Mouse (Mus musculus): Measurements from ENCODE around the gene Sncb.

Gene Sncb

DNA sequence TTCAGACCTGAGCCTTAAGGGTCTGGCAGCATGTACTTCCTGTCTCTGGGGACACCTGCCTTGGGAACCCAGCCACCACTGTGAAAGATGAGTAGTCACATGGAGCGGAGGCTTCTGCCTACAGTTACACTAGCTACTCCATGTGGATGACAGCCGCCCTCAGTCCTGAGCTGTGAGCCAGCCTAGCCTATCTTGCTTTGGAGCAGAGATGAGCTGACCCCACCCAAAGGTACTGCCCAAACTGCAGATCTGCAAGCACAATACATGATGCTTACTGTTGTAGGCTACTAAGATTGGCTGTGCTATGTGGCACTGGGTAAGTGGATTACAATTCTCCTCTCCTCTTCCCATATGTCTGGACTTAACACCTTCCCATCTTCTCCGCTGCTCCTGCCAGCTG is 14.7 kb upstream of the Sncb start:
- DNase-seq = no peak

DNA sequence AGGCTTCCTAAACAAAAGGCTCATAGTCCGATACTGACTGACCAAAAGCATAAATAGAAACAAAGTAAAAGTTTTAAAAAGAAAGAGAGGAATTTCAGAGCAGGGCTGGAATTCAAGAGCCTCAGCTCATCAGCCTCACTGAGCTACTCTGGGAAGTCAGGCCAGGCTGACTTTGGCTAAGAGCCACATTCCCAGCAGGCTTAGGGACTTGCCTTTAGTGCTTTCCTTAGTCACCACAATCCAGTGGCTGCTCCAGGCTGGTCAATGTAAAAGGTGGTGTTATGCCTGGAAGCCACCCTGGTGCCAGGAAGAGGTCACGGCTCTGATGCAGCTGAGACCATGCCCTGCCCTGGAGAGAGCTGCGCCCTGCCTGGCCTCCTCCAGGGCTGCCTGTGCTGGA is 14.2 kb upstream of the Sncb start:
- DNase-seq = no peak

DNA sequence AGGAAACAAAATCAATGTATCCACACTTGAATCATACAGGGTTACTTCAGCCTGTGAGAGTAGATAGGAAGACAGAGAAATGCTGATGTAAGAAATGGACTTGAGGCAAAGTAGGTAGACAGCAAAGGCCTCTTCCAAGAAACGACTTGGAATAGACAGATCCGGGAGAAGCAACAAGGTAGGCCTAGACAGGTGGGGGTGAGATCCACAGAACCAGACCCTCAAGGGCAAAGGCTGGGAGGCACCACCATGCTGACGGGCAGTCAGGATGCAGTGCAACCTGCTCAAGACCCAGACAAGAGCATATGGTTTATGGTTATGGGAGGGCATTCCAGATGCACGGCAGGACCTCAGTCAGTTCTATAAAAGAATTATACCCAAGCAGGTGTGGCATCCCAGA is 617 bp upstream of the Sncb start:
- DNase-seq = no peak

DNA sequence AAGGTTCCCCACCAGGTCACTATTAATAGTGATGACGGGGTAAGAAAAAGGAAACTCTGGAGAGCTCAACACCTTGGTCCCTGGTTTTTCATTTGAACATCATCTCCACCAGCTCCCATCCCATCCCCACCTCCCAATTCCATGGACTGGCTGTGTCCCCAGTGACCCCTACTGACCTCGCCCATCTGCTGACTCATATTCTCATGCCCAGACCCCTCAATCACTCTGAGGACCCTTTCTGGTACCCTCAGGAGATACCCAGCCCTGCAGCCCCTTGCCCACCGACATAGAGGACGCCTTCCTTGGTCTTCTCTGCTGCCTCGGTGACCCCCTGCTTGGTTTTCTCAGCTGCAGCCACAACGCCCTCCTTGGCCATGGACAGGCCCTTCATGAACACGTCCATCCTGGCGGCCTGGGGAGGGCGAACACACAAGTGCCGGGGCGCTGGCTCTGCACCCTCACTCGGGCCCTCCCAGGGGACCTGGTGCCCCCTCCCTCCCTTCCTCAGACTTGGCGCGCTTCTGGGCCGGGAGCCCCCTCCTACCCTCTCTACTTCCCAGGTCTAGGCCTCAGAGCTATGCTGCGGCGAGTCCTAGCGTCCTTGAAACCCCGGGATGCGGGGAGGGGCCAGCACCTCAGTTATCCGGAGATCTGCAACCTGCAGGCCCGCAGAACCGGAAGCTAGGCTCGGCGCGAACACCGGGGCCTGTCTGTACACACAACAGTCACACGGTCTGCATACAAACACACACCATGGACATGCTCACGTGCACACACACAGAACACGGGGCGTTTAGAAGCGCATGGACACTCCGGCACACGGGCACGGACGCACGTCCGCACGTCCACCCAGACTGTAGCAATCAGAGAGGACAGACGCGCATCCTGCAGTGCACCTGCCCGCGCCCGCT is 859 bp downstream of the Sncb start:
- DNase-seq = peak; percentile 7

DNA sequence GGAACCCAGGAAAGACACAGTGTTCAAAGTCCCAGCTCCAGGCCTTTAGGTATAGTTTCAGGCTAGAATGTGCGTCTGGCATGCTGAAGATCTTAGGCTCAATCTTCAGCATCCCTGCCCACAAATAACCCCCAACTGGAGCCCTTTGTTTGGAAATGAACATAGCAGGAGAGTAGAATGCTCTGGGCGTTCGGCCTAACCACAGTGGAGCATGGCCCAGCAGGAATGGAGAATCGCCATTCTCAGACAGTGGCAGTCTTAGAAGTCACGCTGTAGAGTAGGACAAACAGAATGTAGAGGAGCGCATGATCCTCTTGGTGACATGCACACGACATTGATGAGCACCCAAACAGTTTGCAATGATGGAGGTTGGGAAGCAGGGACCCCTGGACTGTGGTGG is 5.5 kb downstream of the Sncb start:
- DNase-seq = no peak

DNA sequence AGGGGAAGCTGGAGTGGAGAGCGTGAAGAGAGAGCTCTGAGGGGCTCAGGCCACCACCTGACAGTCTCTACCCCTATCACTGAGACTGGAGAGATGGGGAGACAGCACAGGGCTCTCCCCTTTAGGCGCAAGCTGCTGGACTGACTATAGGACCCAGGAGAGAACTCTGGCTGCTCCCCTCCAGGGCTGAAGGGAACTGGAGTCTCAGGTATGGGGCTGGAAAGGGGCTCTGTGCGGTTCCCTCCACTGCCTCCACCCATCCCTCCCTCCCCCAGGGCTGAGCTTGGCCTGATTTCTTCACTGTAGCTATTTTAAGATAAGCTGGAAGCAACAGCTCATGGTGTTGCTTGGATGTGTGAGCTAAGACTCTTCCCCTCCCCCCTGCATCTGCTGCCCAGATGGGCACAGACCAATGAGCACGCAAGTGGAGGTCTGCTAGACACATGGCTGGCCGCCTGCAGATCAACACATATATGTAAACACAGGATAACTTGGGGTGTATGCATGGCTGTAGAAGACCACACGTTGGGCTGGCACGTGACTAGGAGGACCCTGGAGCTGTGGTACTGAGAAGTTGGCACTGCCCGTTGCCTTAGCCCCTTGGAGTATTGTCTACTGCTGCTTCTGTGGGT is 6.1 kb downstream of the Sncb start:
- DNase-seq = no peak

DNA sequence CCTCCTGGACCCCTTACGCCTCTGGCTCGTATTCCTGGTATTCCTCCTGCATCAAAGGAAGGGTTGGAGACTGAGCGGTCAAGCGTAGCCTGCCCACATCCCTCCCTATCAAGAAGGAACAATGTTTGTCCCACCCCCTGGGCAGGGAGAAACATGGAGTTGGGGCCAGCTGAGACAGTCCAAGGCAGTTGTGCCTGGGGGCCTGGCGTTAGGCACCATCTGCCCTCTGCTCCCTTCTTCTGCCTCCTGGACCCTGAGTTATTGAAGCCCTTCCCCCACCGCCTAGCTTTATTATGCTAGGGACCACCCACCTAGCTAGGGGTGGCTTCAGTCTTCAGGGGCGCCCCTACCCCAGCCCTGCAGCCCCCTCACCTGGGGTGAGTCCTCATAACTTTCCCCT is 6.9 kb downstream of the Sncb start:
- no peak for DNase-seq

DNA sequence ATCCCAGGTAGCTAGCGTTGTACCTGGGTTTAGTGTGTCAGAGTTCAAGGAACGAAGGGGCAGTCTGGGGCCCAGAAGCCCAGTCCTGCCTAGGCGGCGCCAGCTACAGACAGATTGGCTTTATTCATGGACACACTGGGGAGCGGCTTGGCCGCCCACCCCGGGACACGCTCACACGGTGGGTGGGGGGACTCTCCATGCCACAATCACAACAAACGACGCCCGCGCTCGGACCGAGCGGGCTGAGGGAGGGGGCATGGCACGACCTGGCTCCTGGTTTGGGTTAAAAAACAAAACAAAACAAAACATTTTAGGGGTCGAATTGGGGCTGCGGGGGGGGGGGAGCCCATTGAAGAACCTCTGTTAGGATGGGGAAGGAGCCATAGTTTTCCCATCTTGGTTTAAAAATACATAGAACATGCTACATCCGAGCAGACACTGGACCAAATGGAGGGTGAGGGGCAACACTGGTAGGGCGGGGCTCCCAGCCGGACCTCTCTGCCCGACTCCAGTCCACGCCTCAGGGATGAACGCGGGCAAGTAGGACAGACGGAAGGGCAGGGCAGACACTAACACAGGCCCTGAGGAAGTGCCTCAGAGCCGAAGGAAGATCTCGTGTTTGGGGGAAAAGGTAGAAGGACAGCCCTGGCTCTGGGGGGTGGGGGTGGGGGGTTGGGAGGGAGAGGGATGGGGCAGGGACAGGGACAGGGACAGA is 7.5 kb downstream of the Sncb start:
- DNase-seq = no peak

DNA sequence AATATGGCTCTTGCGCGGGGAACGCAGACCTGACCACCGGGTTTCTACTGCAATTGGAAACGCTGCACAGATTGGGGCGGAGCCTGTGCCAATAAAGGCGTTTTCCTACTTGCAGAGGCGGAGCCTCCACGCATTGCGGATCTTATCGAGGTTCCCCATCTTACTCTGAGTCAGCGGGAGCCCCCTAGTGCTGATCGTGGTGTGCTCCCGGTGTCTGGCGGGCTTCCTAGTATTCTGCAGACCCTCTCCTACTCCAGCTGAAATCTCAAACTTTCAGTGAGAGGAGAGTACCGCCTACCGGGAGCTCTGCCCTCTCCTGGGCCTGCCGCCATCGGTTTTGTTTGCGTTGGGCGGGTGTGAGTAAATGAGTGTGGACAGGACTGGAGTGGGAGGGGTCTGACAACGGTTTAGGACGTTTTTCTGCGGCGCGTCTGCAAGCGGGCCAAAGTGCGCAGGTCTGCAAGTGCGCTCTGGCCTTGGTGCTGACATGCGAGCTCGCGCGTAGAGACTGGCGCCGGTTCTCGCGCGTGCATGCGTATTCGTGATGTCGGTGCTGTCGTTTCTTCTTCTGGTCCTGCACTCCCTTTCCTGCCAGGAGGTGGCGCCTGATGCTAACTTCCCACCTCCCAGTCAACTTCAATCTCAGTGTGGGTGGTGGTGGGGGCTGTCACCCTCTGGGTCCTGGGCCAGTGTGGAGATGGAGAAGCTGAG is 8.2 kb downstream of the Sncb start:
- peak; percentile 43 for DNase-seq

DNA sequence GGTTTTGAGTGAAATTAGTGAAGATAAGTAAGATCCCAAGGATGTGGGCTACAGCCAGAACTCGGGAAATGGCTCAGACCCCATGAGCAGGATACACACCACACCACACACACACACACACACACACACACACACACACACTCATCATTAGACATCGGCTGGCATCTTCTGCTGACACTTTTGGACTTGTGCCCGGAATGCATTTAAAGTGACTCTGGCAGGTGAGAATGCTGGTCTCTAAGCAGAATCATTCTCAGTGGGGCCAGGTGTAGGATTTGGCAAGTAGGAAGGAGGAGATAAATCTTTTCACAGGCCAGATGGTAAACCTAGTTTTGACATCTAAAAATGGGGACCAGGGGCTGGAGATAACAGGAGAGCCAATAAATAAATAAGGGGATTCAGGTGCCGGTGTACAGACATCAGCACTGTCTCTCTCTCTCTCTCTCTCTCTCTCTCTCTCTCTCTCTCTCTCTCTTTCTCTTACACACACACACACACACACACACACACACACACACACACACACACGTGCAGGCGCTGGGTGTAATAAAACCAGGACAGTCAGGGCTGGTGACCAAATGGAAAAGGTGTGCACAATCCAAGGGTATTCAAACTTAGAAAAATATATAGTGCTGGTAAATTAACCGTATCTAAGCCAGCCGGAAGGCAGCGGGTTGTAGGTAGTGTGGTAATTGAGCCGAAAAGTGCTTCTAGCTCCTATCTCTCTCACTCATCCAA is 9.1 kb downstream of the Sncb start:
- DNase-seq = no peak

DNA sequence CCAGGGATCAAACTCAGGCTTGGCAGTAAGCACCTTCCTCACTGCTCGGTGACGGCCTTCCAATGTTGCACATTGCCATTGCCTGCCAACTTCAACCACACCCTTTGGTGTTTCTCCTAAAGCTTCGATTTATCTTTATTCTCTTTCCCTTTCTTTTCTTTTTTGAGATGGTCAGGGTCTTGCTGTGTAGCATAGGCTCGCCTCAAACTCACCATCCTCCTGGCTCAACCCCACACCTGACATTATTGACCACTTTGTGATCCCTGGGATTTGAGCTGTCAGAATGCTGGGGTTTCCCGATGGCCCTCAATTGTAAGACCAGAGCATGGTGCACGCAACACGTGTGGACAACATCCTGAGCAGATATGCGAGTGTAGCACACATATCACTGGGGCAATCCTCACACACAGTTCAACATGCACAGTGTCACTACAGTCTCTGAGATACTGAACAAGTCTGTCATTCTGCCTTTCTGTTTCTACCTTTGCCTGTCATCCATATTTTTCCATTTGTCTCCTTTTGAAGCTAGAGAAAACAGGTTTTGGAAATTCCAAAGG is 10.2 kb downstream of the Sncb start:
- no peak for DNase-seq

DNA sequence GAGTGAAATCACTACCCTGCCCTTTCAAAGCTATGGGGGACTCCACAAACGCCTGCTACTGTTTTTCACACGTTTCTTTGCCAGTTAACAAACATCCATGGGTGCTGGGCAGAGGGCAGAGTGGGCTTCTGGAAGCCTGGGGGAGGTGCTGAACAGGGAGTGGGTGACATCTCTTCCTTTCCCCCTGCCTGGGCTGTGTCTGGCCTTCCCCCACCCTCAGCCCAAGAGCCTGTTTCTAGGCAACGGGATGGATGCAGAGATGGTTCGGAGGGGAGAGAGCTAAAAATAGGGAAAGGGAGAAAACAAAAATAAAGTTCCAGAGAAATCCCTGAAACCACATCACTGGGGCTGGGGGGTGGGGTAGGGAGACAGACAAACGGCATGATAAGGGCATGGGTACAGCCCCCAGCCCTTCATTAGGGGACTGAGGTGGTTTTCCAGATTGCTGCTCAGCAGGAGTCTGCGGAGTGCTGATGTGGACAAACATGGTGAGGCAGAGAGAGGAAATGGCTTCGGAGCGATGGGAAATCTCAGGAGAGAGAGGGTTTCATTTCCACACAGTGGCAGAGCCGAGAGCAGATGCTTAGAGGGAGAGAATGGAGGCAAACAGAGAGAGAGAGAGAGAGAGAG is 11.1 kb downstream of the Sncb start:
- no peak for DNase-seq

DNA sequence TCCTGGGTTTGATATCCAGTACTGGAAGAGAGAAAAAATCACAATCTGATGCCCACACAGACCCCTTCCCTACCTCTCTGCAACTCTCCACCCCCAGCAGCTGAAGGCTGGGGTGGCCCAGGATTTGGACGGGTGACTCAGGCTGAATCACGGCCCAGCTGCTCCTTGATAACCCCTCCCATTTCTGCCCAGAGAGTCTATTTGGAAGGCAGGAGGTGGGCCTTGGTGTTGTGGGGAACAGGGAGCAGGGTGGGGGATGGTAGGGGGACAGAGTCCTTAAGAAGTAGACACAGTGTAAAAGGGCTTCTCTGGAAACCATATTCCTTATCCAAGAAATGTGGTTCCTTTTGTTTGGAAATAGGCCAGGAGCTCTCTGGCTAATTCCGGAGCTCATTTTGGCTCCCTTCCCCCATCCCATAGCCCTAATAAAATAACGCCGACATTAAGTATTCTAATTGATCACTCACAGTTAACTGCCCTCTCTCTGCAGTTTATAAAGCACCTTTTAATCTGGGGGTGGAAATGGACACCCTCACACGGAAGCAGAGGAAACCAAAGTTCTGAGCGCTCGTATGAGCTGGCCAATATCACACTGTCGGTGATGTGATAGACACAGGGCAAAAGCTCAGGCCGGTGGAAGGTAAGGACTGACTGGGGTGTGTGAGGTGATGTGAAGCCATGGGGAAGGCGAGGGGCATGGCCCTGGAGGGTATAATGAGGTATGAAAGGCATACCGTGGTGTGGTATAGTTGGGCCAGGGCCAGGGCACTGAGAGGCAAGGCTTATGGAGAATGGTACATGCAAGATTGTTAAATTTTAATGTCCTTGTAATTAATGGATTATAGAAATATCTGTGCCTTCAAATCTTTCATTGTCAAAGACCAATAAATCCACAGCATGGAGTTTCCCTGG is 12.0 kb downstream of the Sncb start:
- DNase-seq = no peak

DNA sequence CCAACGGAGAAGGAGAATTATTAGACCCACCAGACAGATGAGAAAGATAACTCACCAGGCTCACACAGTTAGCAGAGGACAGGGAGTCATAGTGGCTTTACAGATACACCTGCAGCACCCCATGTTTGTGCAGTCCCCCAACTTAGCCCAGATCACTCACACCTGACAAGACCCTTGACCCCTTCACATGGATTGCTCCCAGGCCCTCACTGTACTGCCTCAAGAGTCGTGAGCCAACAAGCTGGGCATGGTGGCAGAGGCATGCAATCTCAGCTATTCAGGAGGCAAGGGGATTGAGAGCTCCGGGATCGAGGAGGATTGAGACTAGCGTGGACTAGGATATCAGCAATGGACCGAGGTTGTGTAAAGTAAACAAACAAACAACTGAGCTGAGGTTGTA is 12.7 kb downstream of the Sncb start:
- no peak for DNase-seq

DNA sequence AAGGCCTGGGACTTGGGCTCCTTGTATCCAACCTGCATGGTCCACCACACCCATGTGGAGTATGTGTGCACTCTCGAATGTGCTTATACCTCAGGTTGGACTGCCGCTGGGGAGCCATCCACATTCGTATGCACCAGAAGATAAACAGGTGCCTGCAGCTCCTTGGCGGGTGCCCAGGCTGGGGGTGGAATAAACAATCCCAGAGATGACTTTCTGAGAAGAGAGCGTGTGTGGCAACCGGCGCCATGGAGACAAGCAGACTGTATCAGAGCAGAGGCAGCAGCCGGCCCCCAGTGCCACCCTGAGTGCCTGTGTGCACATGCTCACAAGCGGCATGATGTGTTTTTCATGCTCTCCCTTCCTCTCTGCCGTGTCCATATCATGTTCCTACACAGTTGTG is 13.7 kb downstream of the Sncb start:
- DNase-seq = no peak

DNA sequence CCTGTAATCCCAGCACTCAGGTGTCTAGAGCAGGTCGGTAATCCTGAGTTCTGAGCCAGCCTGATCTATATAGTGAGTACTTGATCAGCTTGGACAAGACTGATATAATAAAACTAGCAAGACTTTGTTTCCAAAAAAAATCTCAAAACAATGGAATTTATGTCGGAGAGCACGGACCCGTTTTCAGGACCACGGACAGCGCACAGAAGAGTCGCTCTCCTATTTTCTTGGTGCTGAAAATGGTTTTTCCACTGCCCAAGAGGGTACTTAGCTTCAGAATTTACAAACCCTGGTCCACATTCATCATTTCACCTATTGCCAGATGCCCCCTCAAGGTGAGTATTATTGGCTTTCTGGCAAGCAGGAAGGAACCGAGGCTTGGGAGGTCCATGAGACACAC is 15.7 kb downstream of the Sncb start:
- DNase-seq = peak; percentile 12

DNA sequence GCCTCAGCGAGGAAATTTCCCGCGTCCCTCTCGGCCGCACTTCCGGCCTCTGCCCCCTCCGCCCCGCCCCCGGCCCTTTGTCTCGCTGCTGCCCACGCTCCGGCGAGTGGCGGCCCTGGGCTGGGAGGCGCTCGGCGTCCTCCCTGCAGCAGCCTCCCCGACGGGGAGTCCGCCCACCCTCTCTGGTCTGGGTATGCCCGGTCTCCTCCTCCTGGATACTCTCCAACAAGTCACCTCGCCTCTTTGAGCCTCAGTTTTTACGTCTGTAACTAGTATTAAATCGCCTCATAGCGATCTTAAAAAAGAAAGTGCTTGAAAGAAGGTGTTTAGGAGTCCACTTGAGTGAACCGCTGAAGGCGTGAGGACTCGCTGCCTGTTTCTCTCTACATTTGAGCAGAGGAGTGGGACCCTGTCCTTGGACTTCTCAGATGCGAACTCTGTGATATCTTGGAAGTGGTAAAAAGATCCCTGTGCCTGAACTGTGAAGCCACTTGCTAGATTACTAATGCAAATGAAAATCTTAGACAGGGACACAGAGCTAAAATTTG is 16.5 kb downstream of the Sncb start, which contains the start of gene Gprin1:
Gprin1 (minus strand) TSS at position 11 of the 548 bp plus-strand sequence.
- no peak for DNase-seq

DNA sequence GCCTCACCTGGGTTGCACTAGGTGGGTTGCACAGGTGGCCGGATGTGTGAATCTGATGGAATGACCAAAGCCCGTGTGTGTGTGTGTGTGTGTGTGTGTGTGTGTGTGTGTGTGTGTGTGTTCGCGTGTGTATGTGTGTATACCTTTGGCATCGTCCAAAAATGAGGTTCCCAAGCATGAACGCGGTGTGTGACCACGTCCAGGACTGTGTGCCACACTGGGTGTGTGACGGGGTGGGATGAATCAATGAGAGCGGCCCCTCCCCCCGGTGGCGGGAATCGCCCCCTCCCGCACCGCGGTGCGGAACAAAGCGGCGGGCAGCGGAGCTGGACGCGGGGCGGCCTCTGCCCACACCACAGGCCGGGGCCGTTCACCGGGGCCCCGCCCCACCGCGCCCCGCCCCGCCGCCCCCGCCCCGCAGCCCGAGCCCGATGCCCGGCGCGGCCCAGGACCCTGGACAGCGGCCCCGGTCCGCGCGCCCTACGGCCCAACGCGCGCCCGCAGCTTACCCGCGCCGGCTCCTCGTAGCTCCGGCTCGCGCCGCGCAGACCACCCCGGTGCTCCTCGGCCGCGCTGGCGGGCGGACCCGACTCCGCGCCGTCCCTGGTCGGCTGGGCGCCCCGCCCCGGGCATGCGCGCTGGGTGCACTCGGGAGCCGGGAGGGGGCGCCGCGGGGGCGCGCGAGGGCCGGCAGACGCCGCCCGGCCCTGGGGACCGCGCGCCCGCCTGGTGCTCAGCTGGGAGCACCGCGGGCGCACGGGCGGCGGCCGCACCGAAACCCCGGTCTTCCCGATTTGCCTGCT is 17.1 kb downstream of the Sncb start:
- DNase-seq = peak; percentile 14

DNA sequence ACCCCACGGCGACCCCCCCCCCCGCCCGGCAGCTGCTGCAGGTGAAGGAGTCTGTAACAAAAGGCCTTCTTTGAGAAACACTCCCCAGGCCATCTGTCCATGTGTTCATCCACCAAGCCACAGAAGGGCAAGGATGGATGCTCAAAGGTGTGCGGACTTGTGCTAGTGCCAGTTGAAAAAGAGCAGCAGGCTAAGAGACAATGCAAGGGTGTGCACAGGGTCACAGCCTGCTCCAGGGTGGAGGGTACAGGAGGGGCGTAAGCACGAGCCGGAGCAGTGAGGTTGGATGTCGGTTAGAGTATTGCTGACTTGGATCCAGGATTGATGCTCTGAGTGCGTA is 17.7 kb downstream of the Sncb start:
- DNase-seq = no peak
